Mouse (Mus musculus) liver, adult 2 months (tissue): ENCODE results near the gene Enthd1.

Experiments used
- CTCF ChIP-seq: fragments of 200-500 bp; IDR thresholded peaks from 2 replicates; pipeline ENCODE4 v1.5.1; 2011; ENCODE audit warnings: low read depth, low read length, control low read depth
- POLR2A ChIP-seq: fragments of 200-500 bp; IDR thresholded peaks from 2 replicates; pipeline ENCODE4 v1.6.1; 2011; ENCODE audit warnings: low read length, control low read depth; ENCODE audit not compliant: insufficient read depth; ENCODE audit errors: extremely low read depth

- TF ChIP-seq CTCF, result no peak
- TF ChIP-seq POLR2A, result no peak
These were observed 48.4 kb downstream of the Enthd1 start for GRCm38 (mm10) chr15:80516525-80516924.
